Mouse (Mus musculus) midbrain, postnatal 0 days (tissue): ENCODE results near the gene Cers5. TPM values are rescaled to one million over a fixed set of nuclear protein-coding genes. Genes with fewer than 3 reads are reported as not detected.
"Not testable (repeated sequence)": the region's sequence is repeated elsewhere in the genome, so short reads cannot be mapped to it uniquely, and the experiment has no call there.

Experiments used
- ATAC-seq: fragments of 200-750 bp; cut with Nextera tagmentation; 2 replicates; pipeline ENCODE4 v1.8.0; 2017; ENCODE audit warnings: moderate number of reproducible peaks, mild to moderate bottlenecking, moderate TSS enrichment, moderate library complexity; ENCODE audit not compliant: low FRiP score
- DNase-seq: peaks from one replicate; pipeline ENCODE4 v3.0.0-alpha.2; 2015; ENCODE audit warnings: low spot score
- H3K27ac ChIP-seq: fragments of 300-500 bp; sonication (generic); 2 replicates; pipeline ENCODE4 v1.5.1; 2014; ENCODE audit warnings: low read depth, mild to moderate bottlenecking, low read length, mixed read lengths
- H3K27me3 ChIP-seq: fragments of 300-500 bp; sonication (generic); 2 replicates; pipeline ENCODE4 v1.6.1; 2014; ENCODE audit warnings: low read length, control low read depth, mixed read lengths; ENCODE audit not compliant: insufficient read depth
- H3K36me3 ChIP-seq: fragments of 300-500 bp; sonication (generic); 2 replicates; pipeline ENCODE4 v1.6.1; 2014; ENCODE audit warnings: low read length, control low read depth, mixed read lengths; ENCODE audit not compliant: insufficient read depth
- H3K4me1 ChIP-seq: fragments of 300-500 bp; sonication (generic); 2 replicates; pipeline ENCODE4 v1.6.1; 2014; ENCODE audit warnings: mild to moderate bottlenecking, control low read depth, antibody characterized with exemption, low read length, mixed read lengths; ENCODE audit not compliant: insufficient read depth
- H3K4me2 ChIP-seq: fragments of 300-500 bp; sonication (generic); 2 replicates; pipeline ENCODE4 v1.6.1; 2014; ENCODE audit warnings: low read depth, mild to moderate bottlenecking, low read length, mixed read lengths; ENCODE audit not compliant: poor library complexity, severe bottlenecking
- H3K4me3 ChIP-seq: fragments of 300-500 bp; sonication (generic); 2 replicates; pipeline ENCODE4 v1.5.1; 2014; ENCODE audit warnings: low read depth, mild to moderate bottlenecking, low read length, moderate library complexity
- H3K9ac ChIP-seq: fragments of 300-500 bp; sonication (generic); replicated peaks from 2 replicates; pipeline ENCODE4 v1.6.1; 2014; ENCODE audit warnings: mild to moderate bottlenecking, low read length, moderate library complexity, mixed read lengths; ENCODE audit not compliant: poor library complexity, severe bottlenecking
- H3K9me3 ChIP-seq: fragments of 300-500 bp; sonication (generic); 2 replicates; pipeline ENCODE4 v1.6.1; 2016; ENCODE audit warnings: low read length, control low read depth
- CTCF ChIP-seq: IDR thresholded peaks from 2 replicates; pipeline ENCODE4 v1.5.1; 2016; ENCODE audit warnings: antibody characterized with exemption, mild to moderate bottlenecking
- WGBS: fragments of 180-500 bp; shearing (Covaris S2); extraction: QIAGEN DNeasy Blood & Tissue Kit; methylation state at CpG from one replicate; pipeline ENCODE4 v1.1.7; 2014; 5-methylcytosine and 5-hydroxymethylcytosine counted together
- polyA plus RNA-seq: library from polyadenylated mRNA; unstranded; fragments of >200 nt; fragmentation: Nextera tagmentation; extraction: Ambion mirVana; gene quantifications from 2 replicates; pipeline ENCODE4 v1.2.1, GENCODE M21; 2015
- total RNA-seq: library from RNA; depleted of rRNA; stranded (reverse); fragments of >200 nt; gene quantifications from 2 replicates; pipeline ENCODE4 v1.2.3, GENCODE M21; 2014; rRNA removed

Cers5 gene
- 93.5 and 94.2 TPM in 2 replicates for total RNA-seq
- polyA plus RNA-seq = 75.8 and 76.8 TPM in 2 replicates

DNA sequence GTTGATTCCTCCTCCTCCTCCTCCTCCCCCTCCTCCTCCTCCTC, at the start of gene Cers5:
Cers5 (minus strand) TSS at position 5 of the 44 bp plus-strand sequence.
- peak within 1 kb of the TSS; percentile 91 for H3K27ac ChIP-seq
- peak within 1 kb of the TSS; percentile 88 for H3K9ac ChIP-seq
- ATAC-seq, H3K4me1 ChIP-seq, H3K27me3 ChIP-seq, H3K36me3 ChIP-seq, DNase-seq, H3K9me3 ChIP-seq: not testable (repeated sequence)
- peak within 1 kb of the TSS; percentile 77 for H3K4me3 ChIP-seq
- H3K4me2 ChIP-seq = peak within 1 kb of the TSS; percentile 75

DNA sequence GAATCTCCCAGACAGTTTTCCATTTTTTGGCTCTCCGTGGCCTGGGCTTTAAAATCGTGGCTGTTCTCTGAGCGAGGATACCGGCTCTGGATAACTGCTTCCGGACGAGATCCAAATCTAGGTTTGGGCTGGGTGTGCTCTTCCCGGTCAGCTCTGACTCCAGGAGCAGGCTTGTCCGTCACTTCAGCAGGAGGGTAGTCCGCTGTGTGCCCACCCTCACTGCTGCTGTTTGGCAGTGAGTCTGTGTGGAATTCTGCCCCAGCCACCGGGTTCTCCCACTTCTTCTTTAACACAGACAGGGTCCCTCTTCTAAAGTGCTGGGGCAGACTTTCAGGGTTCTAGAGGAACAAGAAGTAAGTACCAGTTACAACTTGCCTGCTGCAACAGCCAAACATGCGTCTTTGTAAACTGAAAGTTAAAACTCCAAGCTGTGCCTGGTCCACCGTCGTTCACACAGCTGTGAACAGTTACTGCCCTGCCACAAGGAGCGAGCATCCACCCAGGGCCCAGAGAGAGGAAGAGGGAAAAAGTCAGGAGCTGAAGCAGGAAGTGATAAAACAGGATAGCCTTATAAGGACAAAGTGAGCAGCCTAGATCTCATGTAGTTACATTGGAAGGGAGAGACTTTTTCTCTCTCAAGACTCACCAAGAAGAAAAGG, 47.1 kb upstream of the Cers5 start:
- no peak for TF ChIP-seq CTCF
- Histone ChIP-seq H3K4me2 (peak overlapping the region; percentile 35), H3K4me1 (peaks cover 8% of the 10 kb centered on the region; the same call in 1 of the 2 replicates), H3K9me3 (no peaks in the 10 kb centered on the region), H3K4me3 (0 out of 2 replicates have a peak overlapping the region, but pooled peaks have one; percentile 2), H3K27ac (peak overlapping the region; percentile 0; the same call in 1 of the 2 replicates), H3K9ac (no peak overlapping the region), H3K27me3 (no peaks in the 10 kb centered on the region), H3K36me3 (no peaks in the 10 kb centered on the region)
- DNase-seq (no peak), ATAC-seq (no peak)
- 67% methylated on average over 14 of the region's 14 CpGs for WGBS

- no peak for DNase-seq
- peak overlapping the region; percentile 13; the same call in 1 of the 2 replicates for H3K4me3 ChIP-seq
- WGBS = 28% methylated on average over 6 of the region's 6 CpGs
- H3K36me3 ChIP-seq = no peaks in the 10 kb centered on the region
- H3K9me3 ChIP-seq = no peaks in the 10 kb centered on the region
- TF ChIP-seq CTCF = no peak
- 0 out of 2 replicates have a peak overlapping the region, but pooled peaks have one; percentile 29 for H3K9ac ChIP-seq
- no peak for ATAC-seq
- peaks cover 8% of the 10 kb centered on the region; the same call in 1 of the 2 replicates for H3K4me1 ChIP-seq
- H3K27me3 ChIP-seq = no peaks in the 10 kb centered on the region
- peak overlapping the region; percentile 65 for H3K27ac ChIP-seq
- H3K4me2 ChIP-seq = peak overlapping the region; percentile 35
These were observed 46.4 kb upstream of the Cers5 start for GRCm38 (mm10) chr15:99819109-99819440.

- ATAC-seq = no peak
- TF ChIP-seq CTCF = no peak
- 12% methylated on average over 13 of the region's 13 CpGs for WGBS
These were observed 45.8 kb upstream of the Cers5 start for GRCm38 (mm10) chr15:99818321-99819108.

GRCm38 (mm10) chr15:99817343-99818235, 44.9 kb upstream of the Cers5 start:
- H3K4me1 ChIP-seq = peaks cover 8% of the 10 kb centered on the region; the same call in 1 of the 2 replicates
- H3K27ac ChIP-seq = peak overlapping the region; percentile 65; the same call in 1 of the 2 replicates
- no peak overlapping the region for H3K9ac ChIP-seq
- H3K36me3 ChIP-seq = no peaks in the 10 kb centered on the region
- TF ChIP-seq CTCF = no peak
- ATAC-seq (no peak), DNase-seq (no peak)
- no peaks in the 10 kb centered on the region for H3K9me3 ChIP-seq
- 37% methylated on average over 8 of the region's 8 CpGs for WGBS
- no peak overlapping the region for H3K4me3 ChIP-seq
- H3K4me2 ChIP-seq = peak overlapping the region; percentile 15; the same call in 1 of the 2 replicates
- H3K27me3 ChIP-seq = no peaks in the 10 kb centered on the region

More at GRCm38 (mm10) chr15:99818321-99819108, 45.8 kb upstream of the Cers5 start:
- Histone ChIP-seq H3K36me3 (no peaks in the 10 kb centered on the region), H3K4me3 (peak overlapping the region; percentile 13; the same call in 1 of the 2 replicates), H3K9me3 (no peaks in the 10 kb centered on the region), H3K4me2 (peak overlapping the region; percentile 35), H3K27ac (peak overlapping the region; percentile 65), H3K27me3 (no peaks in the 10 kb centered on the region), H3K4me1 (peaks cover 8% of the 10 kb centered on the region; the same call in 1 of the 2 replicates), H3K9ac (peak overlapping the region; percentile 29; the same call in 1 of the 2 replicates)
- DNase-seq = peak; percentile 65
